Mouse (Mus musculus) kidney, postnatal 36 days (tissue): Measurements from ENCODE around the gene Cd19.

ENCODE experiments used
- DNase-seq, 2 experiments: peaks; one replicate each; pipeline ENCODE4 v3.0.0; 2021 to 2022; ENCODE audit warnings: mixed read lengths in 2 of 2

The Cd19 gene

GRCm38 (mm10) chr7:126377278-126378158 is 37.2 kb downstream of the Cd19 start, which contains the start of gene Spns1:
Gene Spns1 (minus strand): TSS chr7:126377450.
- DNase-seq = peak; percentile 98 to 99

- peak in 1 of 2 experiments; percentile 38 for DNase-seq
These were observed 37.8 kb downstream of the Cd19 start for GRCm38 (mm10) chr7:126376903-126377277.

- no peak for DNase-seq
These were observed 39.7 kb downstream of the Cd19 start for GRCm38 (mm10) chr7:126375012-126375411.

DNA sequence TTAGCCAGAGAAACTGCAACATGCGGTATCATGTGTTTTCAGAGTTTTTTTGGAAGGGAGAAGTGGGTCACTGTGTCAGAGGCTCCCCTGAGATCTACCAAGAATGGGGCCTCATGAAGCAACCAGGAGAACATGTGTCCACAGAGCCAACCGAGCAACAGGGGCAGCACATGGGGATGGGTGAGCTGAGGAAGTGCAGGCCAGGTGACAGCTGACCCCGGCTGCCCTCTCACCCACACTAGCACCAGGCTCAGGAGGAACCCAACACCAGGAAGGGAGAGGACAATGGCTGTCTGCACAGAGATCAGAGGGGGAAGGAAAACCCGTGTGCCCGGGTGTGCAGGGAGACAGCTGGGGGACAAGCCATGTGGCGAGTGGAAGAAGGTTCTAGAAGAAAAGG is 40.2 kb downstream of the Cd19 start:
- no peak for DNase-seq

DNA sequence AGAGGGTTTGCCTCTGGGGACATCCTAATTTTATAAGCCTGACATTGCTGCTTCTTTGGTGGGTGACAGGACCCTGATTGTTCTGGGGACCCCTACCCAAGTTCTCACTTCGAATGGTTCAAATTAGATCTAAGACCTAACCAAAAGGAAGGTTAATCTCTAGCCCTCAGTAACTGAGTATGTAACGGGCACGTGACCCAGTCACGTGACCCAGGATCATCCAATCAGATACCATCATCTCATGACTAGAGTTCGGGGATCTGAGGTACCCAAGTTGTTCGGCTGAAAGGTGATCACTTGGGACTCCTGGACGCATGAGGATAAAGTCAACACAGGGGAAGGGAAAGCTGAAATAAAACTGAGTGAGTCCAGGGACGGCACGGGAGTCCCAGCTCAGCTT is 41.7 kb downstream of the Cd19 start:
- no peak for DNase-seq

DNA sequence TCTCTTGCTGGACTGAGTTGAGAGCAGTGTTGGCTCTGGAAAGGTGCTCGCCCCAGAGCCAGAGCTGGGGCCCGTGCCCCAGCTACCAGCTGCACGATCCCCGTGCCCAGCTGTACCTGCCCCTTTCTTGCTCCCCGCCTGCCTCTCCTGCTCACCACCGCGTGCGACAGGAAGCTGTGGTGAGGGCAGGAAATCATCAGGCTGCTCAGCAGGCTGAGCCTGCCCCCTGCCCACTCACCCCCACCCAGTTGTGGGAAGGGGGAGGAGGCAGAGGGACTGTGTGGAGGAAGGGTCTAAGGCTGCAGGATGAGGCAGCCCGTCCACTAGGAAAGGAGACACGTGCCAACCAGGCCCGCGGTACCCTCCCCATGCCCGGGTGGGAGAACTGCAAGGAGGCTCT is 45.3 kb downstream of the Cd19 start, which contains the start of gene Lat:
Lat (minus strand) TSS at position 178 of the 400 bp plus-strand sequence.
- DNase-seq = no peak

DNA sequence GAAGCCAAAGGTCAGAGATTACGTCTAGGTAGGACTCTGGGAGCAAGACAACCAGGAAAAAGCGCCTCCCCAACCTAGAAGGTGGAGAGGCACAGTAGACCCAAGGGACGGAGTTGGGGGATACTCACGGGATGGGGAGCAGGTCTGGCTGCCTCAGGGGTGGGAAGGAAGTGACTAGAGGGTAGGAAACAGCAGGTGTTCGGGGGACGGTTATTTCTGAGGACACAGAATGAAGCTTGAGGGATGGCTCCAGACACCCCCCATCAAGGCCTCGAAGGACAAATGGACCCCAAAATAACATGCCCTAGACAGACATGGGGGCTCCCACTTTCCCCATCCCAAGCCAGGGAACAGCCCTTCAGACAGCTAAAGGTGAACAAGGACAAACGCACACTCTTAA is 46.3 kb downstream of the Cd19 start:
- no peak for DNase-seq

DNA sequence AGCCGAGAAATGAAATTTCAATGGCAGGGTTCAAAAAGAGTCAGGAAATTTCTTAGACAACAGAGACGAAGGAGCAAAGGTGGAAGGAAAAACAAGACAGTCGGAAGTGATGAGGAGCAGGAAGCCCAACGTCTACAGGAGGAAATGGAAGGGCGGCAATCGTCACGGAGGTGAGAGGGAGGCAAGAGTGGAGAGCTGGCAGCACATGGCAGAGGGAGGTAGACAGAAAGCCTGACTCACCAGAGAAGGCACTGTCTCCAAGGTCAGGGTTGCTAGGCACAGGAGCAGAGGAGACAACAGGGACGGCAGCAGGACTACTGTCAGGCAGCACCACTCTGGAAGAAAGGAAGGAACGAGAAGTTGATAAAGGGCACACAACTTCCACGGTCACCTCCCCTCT is 47.1 kb downstream of the Cd19 start:
- no peak for DNase-seq

- no peak for DNase-seq
These were observed 51.7 kb downstream of the Cd19 start for GRCm38 (mm10) chr7:126363038-126363437.

DNA sequence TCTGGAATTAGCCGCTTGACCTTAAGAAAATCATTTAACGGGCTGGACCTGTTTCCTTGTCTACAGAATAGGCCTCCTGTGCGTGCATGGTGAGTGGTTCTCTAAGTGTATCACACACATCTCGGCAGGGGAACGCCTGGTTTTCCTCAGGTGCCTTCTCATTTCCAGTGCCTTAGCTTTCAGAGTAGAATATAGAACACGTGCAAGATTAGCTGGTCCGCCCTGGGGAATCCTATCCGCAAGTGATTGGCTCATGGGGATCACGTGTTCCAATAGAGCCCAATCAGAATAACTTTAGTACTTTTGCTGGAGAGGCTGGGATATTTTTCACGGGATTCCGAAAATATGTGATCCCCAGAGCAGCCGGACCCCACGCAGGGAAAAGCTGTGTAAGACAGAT is 55.6 kb downstream of the Cd19 start:
- DNase-seq = no peak
